Mouse (Mus musculus) R1 (cell line): ENCODE data around the gene Med18.
A peak's percentile ranks its signal among the peaks of the same experiment; 100 is the strongest.
"Not testable (repeated sequence)": the region's sequence is repeated elsewhere in the genome, so short reads cannot be mapped to it uniquely, and the experiment has no call there.

ENCODE experiments used
- DNase-seq: peaks from one replicate; pipeline ENCODE4 v3.0.0-alpha.2; 2018; ENCODE audit warnings: low read depth, low spot score

The Med18 gene

DNA sequence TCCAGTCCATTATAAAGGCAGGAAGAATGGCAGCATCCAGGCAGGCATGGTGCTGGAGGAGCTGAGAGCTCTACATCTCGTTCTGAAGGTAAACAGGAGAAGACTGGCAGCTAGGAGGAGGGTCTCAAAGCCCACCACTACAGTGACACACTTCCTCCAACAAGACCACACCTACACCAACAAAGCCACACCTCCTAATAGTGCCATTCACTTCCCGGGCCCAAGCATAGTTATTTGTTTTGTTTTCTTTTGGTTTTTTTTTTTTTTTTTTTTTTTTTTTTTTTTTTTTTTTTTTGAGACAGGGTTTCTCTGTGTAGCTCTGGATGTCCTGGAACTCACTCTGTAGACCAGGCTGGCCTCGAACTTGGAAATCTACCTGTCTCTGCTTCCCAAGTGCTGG, 18.4 kb upstream of the Med18 start:
- DNase-seq = not testable (repeated sequence)

DNA sequence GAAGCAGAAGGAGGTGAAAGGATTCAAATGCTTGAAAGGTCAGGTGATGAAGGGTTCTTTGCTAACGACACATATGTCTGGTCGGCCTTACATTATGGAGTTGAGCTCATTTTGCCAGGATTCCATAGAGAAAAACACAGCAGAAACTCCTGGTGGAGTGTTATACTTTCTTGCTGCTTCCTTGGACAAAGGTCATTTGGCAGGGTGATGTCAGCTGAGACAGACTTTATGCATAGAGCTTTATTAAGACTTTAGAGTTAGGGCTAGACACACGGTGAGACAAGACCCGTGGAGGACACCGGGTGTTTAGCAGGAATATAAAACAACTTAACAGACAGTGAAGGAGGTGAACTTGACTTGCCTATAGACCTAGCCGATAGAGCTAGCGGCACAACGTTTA, 14.1 kb upstream of the Med18 start:
- DNase-seq = no peak

DNA sequence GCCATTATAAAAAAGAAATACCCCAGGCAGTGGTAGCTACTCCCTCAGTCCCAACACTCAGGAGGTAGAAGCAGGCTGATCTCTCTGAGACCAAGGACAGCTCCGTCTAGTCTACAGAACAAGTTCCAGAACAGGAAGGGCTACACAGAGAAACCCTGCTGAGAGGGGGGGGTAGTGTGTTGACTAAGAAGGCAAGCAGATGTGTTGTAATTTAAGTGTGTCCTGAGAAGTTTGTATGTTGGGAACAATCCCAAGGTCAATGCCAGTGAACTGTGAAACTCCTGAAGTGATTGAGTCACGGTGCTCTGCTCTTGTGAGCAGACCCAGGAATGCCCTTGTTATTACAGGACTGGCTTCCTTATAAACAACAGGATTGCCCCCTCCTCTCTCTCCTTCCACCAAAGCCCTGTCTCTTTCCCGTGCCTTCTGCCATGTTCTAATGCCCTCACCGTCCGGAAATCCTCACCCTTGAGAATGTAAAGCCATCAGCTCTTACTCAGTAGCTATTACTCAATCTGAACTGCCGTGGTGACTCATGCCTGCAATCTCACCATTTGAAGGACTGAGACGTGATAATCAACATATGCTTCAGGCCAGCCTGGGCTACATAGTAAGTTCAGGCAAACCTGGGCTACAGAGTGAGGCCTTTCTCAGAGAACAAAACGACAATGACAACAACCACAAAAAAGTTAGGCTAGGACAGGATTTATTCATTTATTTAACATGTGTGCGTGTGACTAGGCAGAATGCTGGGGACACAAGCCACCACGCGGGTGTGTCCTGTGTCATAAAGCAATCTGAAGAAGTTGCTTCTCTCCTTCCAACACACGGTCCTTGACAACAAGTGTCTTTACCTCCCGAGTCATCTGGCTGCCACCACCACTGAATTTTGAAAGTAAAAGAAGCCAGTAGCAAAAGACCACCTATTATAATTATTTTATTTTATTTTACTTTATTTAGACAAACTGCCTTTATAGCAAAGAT, 12.5 kb upstream of the Med18 start:
- DNase-seq = peak; percentile 87

DNA sequence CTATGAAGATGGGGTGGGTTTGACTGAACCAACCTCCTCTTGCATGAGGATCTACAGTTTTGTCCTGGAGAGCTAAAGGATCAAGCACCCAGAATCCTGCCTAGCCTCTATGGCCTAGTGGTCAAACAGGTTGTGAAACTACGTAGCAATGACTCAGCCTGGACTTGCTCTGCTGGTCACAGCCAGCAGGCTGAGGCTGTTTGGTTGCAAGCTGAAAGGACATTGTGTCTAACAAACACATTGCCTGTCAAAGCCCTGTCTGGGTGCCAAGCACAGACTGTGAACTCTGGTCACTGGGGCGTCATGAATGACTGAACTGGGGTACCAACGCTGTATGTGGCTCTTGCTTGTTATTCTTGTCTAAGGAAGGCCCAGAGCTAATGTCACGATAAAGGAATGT, 10.9 kb upstream of the Med18 start:
- no peak for DNase-seq

DNA sequence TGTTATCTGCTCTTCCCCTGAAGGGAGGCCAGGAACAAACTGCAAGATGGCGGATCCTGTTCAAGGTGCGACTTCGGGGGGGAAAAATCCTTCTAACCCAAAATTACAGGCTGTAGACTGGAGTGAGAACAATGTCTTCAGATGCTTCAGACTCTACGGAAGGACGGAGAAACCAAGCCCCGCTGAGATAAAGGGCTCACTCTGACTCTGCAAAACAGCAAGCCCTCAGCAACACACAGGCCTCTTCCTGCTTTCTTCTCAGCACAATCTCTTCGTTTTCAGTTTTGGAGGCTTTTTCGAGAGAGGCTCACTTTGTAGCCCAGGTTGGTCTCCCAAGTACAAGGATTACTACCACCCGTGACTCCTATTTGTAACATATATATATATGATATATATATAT, 9.7 kb upstream of the Med18 start:
- DNase-seq = no peak

DNA sequence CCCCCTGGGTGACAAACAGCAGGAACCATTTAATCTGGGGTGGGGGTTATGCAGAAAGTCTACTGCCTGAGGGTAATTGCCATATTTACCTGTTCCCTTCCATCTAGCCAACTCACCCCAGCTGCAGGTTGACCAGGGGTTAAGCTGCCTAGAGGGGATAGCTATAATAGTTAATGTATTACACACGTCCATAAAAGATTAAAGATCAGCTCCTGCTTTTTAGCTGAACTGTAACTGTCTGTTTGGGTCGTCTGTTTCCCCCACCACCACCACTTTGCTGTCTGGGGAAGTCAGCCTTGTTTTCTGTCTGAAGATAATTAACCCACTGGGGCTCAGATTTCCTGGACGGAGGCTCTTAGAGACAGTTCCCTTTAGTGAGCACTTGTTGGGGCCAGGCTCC, 6.2 kb upstream of the Med18 start:
- DNase-seq = no peak

DNA sequence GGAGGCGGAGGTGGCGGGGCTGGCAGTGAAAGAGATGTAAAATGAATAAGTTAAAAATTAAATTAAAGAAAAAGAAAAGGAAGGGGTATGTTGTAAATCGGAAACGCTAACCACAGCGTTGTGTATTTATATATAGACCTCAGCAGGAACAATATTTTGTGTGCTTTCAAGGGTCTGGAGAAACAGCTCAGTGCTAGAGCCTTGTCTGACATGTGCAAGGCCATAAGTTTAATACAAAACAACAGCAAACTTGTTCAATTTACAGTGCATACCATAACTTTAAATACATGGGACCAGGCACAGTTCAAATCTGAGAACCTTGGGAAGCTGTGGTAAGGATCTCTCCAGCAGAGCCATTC, 513 bp upstream of the Med18 start:
- DNase-seq = no peak

DNA sequence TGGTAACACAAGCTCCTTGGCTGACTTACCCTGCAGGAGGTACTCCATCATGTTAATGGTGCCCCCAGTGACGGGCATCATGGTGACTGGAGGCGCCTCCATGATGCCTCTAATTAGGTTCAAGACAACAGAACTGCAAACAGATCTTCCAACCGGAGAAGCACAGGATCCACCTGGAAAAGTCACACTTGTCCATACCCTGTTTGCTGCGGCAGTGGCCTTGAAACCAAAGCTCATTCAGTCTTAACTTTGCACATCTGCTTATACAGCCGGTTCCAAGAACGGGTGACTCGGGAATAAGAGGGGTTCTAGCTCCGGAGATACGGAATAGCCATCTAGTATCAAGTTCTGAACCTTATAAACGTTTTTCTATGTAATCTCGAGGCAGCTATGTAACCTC, 885 bp downstream of the Med18 start:
- peak; percentile 21 for DNase-seq

DNA sequence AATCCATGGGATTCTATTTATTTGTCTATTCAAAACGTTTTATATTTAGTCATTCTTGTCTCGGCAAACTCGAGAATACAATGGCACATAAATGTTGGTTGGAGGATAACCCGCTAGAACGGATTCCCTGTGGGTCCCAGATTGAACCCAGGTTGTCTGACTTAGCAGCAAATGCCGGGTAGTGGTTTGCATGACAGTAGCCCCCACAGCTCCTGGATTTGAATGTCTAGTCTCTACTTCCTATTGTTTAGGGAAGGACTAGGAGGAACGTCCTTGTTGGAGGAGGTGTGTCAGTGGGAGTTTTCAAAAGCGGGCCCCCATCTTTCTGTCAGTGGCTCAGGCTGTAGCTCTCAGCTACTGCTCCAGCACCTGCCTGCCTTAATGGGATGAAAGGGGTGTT, 3.5 kb downstream of the Med18 start:
- peak; percentile 91 for DNase-seq

DNA sequence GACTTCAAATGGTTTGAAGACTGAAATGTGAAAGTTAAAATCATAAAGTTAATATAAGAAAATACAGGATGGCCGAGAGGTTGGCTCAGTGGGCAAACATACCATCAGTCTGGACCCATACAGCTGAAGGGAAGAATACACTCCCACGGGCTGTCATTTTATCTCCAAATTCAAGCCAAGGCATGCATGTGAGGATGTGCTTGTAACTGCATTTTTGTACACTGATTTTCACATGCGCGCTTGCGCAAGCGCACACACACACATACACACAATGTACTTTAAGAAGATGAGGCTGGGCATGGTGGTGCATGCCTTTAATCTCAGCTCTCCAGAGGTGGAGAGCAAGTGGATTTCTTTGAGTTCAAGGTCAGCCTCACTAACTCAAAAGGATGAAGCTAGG, 8.2 kb downstream of the Med18 start:
- no peak for DNase-seq

DNA sequence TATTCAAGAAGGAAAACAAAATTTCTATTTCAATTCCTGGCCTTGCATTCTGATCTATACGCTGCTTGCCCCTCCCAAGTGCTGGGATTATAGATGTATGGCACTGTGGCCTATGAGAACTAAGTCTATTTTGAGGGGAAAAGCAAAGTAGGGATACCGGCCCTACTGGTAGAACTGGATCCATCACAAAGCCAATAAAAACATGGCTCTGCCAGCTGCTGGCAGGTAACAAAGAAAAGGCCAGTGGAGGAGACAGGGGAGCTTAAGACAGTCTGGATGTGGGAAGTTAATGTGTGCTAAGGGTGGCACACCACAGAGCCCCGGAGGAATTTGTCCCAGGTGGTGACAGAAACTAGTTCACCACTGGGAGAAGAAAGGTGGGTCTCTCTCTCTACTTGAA, 8.6 kb downstream of the Med18 start:
- no peak for DNase-seq

DNA sequence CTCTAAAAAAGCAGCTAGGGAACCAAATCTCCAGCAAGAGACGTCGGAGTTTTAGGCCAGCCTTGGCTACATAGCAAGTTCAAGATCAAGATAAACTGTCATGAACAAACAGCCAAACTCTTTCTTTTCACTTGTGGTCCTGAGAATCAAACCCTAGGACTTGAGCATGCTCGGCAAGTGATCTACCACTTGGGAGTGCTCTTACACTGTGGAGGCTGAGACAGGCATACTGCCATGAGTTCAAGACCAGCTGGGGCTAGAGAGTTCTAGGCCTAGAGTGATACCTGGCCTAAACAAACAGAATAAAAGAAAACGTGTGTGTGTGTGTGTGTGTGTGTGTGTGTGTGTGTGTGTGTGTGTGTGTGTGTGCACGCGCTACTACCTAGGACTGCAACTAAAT, 9.5 kb downstream of the Med18 start:
- peak; percentile 36 for DNase-seq

DNA sequence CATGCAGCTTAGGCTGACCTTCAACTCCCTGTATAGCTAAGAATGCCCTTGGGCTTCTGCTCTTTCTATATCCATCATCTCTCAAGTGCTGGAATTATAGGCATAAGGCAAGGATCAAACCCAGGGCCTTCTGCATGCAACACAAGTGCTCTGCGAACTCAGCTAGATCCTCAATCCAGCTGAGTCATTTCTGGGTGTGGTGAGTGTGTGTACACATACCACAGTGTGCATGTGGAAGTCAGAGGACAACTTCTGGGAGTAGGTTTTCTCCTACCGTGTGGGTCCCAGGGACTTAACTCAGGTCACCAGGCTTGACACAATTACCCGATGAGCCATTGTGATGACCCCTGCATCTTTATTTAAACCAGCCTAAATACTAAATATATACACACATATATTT, 13.9 kb downstream of the Med18 start:
- peak; percentile 33 for DNase-seq

DNA sequence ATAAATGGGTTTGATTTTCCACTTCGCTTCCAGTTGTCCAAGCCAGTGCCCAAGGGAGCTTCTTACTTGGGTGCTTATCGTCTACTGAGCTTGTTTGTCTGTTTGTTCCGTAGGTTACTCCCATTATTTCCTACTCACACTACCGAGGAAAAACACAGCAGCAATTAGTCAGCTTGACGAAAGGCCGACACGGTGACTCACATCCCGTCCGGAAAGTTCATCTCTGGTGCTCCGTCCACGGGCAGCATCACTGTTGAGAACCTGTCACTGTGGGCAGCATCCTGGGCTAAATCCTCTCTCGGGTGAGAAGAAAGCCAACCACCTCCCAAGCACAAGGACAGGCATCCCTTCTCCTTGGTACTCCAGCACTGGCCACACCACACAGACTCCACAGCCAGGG, 17.6 kb downstream of the Med18 start:
- DNase-seq = no peak

DNA sequence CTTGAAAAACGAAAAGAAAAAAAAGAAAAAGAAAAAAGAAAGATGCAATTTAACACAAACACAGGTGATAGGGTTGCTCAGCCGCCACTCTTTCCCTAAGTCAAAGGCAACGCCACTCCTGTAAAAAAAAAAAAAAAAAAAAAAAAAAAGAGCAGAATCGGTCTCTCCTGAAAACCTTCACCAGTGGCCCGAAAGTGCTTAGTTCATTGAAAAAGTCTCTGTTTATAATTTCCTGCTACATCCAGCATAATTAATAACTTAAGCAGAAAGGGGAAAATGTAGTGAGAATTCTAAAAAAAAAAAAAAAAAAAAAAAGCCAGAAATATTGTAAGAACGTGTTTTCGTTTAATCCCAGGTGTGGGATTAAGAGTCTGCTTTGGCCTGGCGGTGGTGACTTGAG, 19.2 kb downstream of the Med18 start:
- DNase-seq = no peak

DNA sequence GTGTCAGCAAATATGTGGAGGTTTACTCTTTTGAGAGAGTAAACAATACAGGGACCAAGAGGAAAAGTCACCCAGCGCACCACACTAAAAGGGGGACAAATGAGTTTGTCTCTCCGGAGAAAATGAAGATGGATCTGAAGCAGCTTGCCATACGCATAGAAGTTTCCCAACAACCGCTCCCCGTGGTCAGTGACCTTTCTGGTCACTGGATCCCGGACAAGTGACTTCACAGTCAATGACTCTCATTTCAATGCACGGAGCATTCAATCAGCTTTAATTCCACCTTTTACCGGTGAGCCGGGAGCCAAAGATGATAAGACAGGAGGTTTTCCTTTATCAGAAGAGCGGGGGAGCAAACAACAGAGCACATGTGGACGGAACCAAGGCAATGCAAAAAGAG, 25.9 kb downstream of the Med18 start:
- DNase-seq = no peak

DNA sequence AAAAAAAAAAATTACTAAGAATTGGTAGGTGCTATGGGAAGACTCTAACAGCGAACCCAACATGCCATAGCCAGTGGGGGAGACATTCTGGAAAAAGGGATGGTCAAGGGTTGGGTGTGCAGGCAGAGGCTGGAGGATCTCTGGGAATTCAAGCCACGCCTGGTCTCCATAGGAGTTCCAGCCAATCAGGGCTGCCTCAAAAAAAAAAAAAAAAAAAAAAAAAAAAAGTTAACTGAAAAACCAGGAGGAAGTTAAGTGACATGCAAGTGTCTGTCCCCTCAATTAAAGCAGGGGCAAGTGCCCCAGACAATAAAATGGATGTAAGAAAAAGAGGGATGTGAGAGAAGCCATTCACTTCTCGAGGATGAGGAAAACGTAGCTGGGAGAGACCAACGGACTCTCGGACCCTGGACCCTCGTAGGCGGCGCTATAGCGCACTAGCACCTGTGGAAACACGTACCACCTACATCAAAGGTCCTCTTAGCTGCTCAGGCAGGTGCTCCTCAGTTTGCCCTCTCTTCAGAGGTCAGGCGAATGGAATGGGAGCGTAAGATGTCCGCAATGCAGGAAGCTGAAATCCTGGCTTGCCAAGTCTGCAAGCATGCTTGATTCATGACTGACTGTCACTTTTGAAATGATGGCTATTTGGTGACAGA, 30.9 kb downstream of the Med18 start:
- DNase-seq = peak; percentile 82

DNA sequence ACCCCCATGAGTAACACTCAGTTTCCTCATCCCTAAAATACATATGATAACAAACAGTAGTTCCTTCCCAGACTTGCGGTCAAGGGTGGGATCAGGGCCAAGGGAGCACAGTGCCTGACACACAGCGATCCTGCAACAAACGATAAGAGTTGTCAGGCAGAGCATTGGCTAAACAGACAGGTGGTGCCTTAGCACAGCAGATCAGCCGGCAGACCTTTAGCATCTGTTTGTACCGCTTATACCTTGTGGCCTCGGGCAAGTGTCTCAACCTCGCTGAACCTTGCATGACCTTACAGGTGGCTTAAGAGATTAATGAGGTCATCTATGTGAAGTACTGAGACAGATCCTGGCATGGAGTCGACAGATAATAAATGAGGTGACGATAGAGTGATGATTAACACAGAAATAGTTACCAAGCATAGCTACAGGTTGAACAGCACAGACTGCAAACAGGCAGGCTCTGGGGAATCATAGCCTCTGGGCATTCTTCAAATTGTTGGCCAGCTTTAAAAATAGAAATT, 35.6 kb downstream of the Med18 start:
- DNase-seq = no peak

DNA sequence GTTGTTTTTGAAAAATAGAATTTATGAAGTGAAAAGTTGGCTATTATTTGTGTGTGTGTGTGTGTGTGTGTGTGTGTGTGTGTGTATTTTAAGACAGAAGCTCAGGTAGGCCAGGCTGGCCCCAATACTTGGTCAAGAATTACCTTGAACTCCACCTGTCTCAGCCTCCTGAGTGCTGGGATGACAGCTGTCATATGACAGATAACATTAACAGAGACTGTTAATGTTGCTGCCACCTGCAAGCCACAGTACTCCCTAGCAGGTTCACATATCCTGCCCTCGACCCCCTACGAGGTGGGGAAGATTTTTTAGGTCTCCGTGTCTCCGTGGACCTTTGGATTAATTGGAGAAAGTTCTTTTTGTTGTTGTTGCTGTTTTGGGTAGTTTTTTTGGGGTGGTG, 36.2 kb downstream of the Med18 start:
- no peak for DNase-seq

DNA sequence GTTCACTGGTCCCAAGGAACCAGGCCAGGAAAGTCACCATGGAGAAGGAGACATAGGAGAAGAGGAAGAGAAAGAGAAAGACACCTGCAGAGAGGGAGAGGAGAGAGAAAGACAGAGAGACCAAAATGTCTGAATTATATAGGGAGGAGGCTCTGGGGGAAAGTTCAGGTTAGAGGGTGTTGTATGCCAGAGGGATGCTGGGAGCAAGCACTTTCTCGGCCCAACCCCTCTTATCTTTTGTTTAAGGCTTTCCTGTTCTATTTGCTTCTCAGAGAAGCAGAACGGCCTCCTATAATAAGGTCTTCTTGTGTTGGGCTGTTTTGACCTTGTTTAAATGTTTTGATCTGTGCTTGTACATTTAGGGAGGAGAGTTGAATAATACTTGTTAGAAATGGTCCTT, 37.7 kb downstream of the Med18 start:
- DNase-seq = no peak

DNA sequence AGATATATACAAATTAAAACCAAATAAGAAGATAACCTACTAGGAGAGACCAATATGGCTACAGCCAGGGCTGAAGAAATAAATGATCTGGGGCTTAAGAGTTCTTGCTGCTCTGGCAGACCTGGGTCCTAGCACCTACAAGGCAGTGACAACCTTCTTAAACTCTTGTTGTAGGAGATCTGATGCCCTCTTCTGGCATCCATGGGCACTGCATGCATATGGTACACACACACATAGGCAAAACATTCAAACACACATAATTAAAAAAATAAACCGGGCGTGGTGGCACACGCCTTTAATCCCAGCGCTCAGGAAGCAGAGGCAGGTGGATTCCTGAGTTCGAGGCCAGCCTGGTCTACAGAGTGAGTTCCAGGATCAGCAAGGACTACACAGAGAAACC, 39.0 kb downstream of the Med18 start:
- peak; percentile 93 for DNase-seq

DNA sequence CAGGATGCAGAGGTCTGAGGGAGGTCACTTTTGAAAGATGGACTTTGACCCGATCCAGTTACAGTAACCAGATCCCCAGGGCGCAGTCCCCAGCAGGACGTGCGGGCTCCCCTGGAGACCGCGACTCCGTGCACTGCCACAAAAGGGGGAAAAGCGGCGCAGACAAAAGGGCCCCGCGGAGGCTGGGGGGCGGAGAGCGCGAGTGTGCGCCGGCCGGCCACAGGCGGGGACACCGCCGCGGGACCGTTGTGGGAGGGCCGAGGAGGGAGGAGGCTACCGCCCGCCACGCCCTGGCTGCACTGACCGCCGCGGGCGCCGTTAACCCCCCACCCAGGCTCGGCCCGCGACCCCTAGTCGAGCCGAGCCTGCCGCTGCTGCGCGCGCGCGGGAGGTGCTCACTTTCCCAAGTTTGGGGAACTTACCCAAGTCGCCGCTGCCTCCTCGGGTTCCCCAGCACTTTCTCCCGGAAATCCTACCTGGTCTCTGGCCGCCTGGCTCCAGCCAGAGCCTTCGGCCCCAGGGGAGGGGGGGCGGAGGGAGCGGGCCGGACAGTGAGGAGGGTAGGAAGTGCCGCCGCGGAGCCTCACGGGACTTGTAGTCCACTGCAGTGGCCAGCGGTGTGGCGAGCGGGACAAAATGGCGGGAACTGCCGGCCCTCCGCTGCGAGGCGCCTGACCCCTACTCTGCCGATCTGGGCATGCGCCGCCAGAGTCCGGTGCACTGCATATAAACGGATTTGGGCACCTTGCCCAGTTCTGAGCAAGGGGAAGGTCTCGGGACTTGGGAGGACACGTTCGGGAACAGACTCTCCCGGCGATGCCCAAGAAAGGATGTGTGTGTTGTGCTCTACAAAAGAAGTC, 41.6 kb downstream of the Med18 start, which contains the start of gene Phactr4:
TSS of gene Phactr4 (minus strand) at position 567 of the 860 bp plus-strand sequence.
- peak; percentile 98 for DNase-seq
